Mouse (Mus musculus): ENCODE data around the gene Arhgap17. TPM values are rescaled to one million over a fixed set of nuclear protein-coding genes. Genes with fewer than 3 reads are reported as not detected.

The Arhgap17 gene
- total and polyA plus RNA-seq, 3 experiments = 2.6 to 124 (median 33.7) TPM

- no peaks in the 10 kb centered on the region for H3K4me1 ChIP-seq (ENCODE audit: control insufficient read depth in 1 of 2, insufficient read depth in 2 of 2, low read length in 2 of 2)
- H3K27ac ChIP-seq (ENCODE audit: control insufficient read depth, low read depth, low read length) = no peak overlapping the region
Observed at GRCm38 (mm10) chr7:123417661-123418060, 47.9 kb upstream of the Arhgap17 start.

GRCm38 (mm10) chr7:123416803-123417202 lies 47.1 kb upstream of the Arhgap17 start:
- H3K36me3 ChIP-seq (ENCODE audit: control insufficient read depth in 1 of 2, insufficient read depth in 2 of 2, low read length in 2 of 2) = no peaks in the 10 kb centered on the region
- TF ChIP-seq GABPA (IDR thresholded peaks at IDR 0.05; ENCODE audit: low read depth, low read length) = no peak
- TF ChIP-seq ZC3H11A (IDR thresholded peaks at IDR 0.05; ENCODE audit: low read depth, low read length) = no peak
- no peak for TF ChIP-seq UBTF (IDR thresholded peaks at IDR 0.05; ENCODE audit: borderline replicate concordance, insufficient read depth, low read depth, low read length)
- TF ChIP-seq MYB (IDR thresholded peaks at IDR 0.05; ENCODE audit: low read depth, low read length) = no peak
- no peak for TF ChIP-seq RAD21 (IDR thresholded peaks at IDR 0.05; ENCODE audit: low read depth, low read length)
- TF ChIP-seq POLR2AphosphoS2 (IDR thresholded peaks at IDR 0.05; ENCODE audit: low read length) = no peak
- TF ChIP-seq TBP (IDR thresholded peaks at IDR 0.05; ENCODE audit: low read depth, low read length) = no peak
- TF ChIP-seq ZKSCAN1 (IDR thresholded peaks at IDR 0.05; ENCODE audit: low read depth, low read length) = no peak
- no peak for TF ChIP-seq SMC3 (IDR thresholded peaks at IDR 0.05; ENCODE audit: low read depth, low read length)
- TF ChIP-seq MEF2A (IDR thresholded peaks at IDR 0.05; ENCODE audit: extremely low read depth, insufficient replicate concordance, low read depth, low read length, poor library complexity, severe bottlenecking) = no peak
- TF ChIP-seq TCF12 (IDR thresholded peaks at IDR 0.05; ENCODE audit: low read depth, low read length) = no peak
- TF ChIP-seq POLR2AphosphoS5 (IDR thresholded peaks at IDR 0.05; ENCODE audit: borderline replicate concordance, low read depth, low read length) = no peak
- TF ChIP-seq NELFE (IDR thresholded peaks at IDR 0.05; ENCODE audit: low read depth, low read length) = no peak

More at GRCm38 (mm10) chr7:123417661-123418060, 47.9 kb upstream of the Arhgap17 start:
- TF ChIP-seq EP300 (IDR thresholded peaks at IDR 0.05; ENCODE audit: low read depth in 1 of 2, low read length in 2 of 2) (no peak), TCF12 (IDR thresholded peaks at IDR 0.05; ENCODE audit: low read depth, low read length) (no peak), ELF1 (IDR thresholded peaks at IDR 0.05; ENCODE audit: low read depth, low read length) (no peak), MYB (IDR thresholded peaks at IDR 0.05; ENCODE audit: low read depth, low read length) (no peak), ZC3H11A (IDR thresholded peaks at IDR 0.05; ENCODE audit: low read depth, low read length) (no peak), SMC3 (IDR thresholded peaks at IDR 0.05; ENCODE audit: low read depth, low read length) (no peak)
- DNase-seq (ENCODE audit: low read depth, low spot score) = no peak
- Histone ChIP-seq H3K4me3 (ENCODE audit: control insufficient read depth in 1 of 2, insufficient read depth in 1 of 2, low read depth in 2 of 2, low read length in 2 of 2) (no peak overlapping the region), H3K27me3 (ENCODE audit: control insufficient read depth in 1 of 2, insufficient read depth in 2 of 2, low read length in 2 of 2) (no peaks in the 10 kb centered on the region), H3K36me3 (ENCODE audit: control insufficient read depth in 1 of 2, insufficient read depth in 2 of 2, low read length in 2 of 2) (no peaks in the 10 kb centered on the region; a peak in 1 of 4 replicates), H3K9me3 (replicated peaks; ENCODE audit: insufficient read depth, low read length) (no peaks in the 10 kb centered on the region), H3K79me2 (ENCODE audit: control insufficient read depth, insufficient read depth, low read length, poor library complexity) (no peaks in the 10 kb centered on the region), H3K9ac (ENCODE audit: control insufficient read depth, low read depth, low read length, poor library complexity, severe bottlenecking) (no peak overlapping the region)

More at GRCm38 (mm10) chr7:123416803-123417202, 47.1 kb upstream of the Arhgap17 start:
- Histone ChIP-seq H3K9me3 (replicated peaks; ENCODE audit: insufficient read depth, low read length) (no peaks in the 10 kb centered on the region), H3K4me1 (ENCODE audit: control insufficient read depth in 1 of 2, insufficient read depth in 2 of 2, low read length in 2 of 2) (no peaks in the 10 kb centered on the region), H3K79me2 (ENCODE audit: control insufficient read depth, insufficient read depth, low read length, poor library complexity) (no peaks in the 10 kb centered on the region), H3K27me3 (ENCODE audit: control insufficient read depth in 1 of 2, insufficient read depth in 2 of 2, low read length in 2 of 2) (no peaks in the 10 kb centered on the region), H3K27ac (ENCODE audit: control insufficient read depth, low read depth, low read length) (no peak overlapping the region), H3K9ac (ENCODE audit: control insufficient read depth, low read depth, low read length, poor library complexity, severe bottlenecking) (no peak overlapping the region), H3K4me3 (ENCODE audit: control insufficient read depth in 1 of 2, insufficient read depth in 1 of 2, low read depth in 2 of 2, low read length in 2 of 2) (no peak overlapping the region)
- no peak for DNase-seq (ENCODE audit: low read depth, low spot score)
